Mouse (Mus musculus) liver, embryonic 14.5 days (tissue): ENCODE measurements at regions not wholly inside any gene's neighbourhood (a gene's known extent, or its start where the extent isn't known, plus 50 kb on each side); places are given as distances from the start of the nearest gene placed in this dataset.

Experiments
- CTCF ChIP-seq: IDR thresholded peaks from 2 replicates; pipeline ENCODE4 v1.5.1; 2016; ENCODE audit warnings: antibody characterized with exemption, low read depth, control low read depth
- EP300 ChIP-seq: IDR thresholded peaks from 2 replicates; pipeline ENCODE4 v1.6.1; 2016; ENCODE audit warnings: antibody characterized with exemption, low read depth

DNA sequence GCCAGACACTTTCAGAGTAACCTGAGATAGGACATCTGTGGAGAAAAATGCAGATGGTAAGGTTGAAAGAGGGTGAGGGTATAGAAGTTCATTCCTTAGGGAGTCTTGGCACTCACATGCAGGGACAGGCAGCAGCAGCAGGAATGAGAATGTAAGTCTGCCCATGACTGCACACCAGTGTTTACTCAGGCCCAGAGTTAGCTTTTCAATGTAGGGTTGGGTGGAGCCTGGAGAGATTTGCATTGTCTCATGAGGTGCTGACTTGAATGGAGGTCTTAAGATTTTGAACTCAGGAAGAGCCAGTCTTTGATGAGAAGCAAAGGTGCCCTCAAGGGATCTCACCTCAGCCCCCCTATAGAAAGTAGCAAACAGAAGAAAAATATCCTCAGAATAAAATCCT lies 918.9 kb downstream of the Adam6a start:
- TF ChIP-seq CTCF, result no peak
- no peak for TF ChIP-seq EP300
